Mouse (Mus musculus) spleen, postnatal 36 days (tissue): ENCODE results near the gene Helb.
A peak's percentile ranks its signal among the peaks of the same experiment; 100 is the strongest.

Experiments
- DNase-seq, 2 experiments: peaks; one replicate each; pipeline ENCODE4 v3.0.0; 2022; ENCODE audit warnings: low spot score in 2 of 2, mixed read lengths in 1 of 2

Gene Helb

DNA sequence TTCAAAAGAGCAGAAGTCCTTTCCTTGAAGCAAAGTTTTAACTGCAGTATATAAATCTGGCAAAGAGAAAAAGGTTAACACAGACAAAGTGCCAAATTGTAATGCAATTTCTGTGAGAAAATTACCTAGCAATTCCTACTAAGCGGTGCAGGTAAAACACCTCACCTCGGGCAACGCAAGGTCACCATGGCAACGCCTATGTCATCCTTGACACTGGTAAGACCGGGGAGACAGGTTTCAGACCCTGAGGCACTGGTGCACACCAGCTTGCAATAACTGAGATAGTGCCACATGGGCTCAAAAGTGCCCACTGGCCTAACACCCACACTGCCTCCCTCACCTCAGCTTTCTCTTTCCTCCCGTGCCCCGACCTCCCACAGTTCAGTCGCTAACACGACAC is 17.7 kb downstream of the Helb start:
- DNase-seq, result no peak

DNA sequence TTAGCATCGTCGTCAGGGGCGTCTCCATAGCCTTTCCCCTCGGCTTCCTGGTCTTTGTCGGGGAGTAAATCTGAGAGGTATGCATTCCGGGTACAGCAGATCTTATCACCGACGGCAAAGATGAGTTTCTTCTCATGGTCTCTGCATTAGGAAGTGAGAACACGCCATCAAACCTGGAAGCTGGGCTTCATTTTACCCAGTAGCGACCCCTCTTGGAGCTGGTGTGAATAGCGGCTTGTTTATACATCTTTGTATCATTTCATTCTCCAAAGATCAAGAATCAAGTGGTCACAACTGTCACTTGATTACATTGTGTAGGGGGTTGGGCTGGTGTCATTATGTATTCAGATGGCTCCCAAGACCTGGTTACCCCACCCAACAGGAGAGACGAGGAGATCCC is 20.2 kb downstream of the Helb start:
- no peak for DNase-seq

DNA sequence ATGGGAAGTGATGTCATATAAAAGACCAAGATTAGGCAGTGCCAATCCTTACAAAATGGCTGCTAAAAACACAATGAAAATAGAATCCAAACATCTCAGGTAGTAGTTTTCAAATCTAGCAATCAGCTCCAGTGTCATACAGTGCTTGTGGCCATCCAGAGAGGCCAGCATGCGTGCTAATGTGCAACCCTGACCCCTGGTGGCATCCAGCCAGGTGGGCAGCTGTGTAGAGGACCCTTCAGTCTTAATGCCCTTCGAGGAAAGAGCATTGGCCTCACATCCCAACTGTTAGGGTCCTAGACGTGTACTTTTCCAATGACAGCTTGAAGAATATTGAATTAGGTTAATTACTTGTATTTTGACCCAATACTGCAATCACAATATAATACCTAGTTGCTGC is 34.9 kb downstream of the Helb start:
- DNase-seq, result no peak

DNA sequence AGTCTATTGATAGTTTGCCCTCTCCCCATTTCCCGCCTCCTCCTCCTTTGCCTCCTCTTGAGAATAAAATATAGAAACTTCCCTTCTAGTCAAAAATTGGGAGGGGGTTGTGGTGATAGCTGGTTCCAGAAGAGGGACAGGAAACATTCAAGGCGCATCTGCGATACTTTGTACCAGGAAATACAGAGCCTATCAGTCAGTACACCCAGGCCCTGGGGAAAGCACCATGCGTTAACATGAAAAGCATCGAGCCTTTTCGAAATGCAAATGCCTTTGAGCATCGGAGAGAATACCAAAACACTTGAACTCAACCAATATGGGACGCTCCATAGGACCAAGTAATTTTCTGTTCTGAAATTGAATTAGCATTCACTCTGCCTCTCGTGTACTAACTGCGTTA is 46.5 kb downstream of the Helb start:
- DNase-seq, result no peak

DNA sequence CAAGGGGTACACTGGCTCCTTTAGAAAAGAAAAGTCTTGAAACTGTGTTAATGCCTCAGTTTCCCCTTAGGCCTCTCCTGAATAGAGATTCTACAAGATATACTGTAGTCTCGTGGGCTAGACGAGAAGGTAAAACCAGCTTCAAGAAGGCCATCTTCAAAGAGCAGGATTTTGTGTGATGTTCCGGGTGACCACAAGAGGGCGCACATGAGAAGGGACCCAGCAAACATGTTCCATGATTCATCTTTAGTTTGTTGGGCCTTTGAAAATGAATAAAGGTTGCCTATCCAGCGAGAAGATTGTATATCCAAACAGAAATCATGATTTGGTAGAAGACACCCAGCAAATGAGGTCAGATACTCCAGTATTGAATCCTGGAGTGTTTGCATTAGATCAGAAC is 48.4 kb downstream of the Helb start:
- DNase-seq, result peak; percentile 14 to 16

DNA sequence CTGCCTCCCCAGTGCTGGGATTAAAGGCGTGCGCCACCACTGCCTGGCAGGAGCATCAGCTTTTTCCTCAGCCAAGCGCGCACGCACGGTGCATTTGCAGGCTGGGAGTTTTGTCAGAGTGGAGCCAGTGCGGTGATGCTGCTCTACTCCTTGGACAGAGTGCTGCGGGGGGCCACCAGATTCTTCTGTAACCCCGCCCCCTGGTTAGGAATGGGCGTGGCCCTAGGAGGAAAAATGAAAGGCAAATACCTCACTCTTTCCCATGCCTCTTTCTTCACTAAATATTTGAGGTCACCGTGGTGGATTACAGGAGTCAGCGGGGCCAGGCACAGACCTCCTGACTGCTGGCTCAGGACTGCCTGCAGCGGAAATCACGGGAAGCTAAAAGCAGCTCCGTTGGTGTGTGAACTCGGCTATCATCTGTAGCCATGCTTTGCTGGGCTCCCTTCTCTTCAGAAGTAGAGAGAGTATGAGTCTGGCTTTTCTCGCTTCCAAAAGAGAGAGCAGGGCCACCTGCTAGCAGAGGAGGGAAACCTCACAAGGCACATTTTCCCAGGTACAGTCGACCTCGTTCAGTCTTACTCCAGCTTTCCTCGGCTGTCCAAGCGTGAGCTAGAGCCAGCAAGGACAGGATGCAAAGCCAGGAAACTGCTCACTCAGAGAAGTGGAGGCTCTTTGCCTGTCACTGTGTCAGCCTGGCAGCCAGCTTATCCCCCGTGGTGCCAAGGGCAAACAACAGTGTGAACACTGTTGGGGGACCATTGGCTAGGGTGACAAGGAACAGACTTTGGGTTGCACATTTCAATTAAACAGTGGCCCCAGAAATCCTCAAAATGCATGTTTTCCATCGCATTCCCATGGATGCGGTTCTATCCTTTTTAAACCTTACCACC is 51.3 kb downstream of the Helb start:
- no peak for DNase-seq

DNA sequence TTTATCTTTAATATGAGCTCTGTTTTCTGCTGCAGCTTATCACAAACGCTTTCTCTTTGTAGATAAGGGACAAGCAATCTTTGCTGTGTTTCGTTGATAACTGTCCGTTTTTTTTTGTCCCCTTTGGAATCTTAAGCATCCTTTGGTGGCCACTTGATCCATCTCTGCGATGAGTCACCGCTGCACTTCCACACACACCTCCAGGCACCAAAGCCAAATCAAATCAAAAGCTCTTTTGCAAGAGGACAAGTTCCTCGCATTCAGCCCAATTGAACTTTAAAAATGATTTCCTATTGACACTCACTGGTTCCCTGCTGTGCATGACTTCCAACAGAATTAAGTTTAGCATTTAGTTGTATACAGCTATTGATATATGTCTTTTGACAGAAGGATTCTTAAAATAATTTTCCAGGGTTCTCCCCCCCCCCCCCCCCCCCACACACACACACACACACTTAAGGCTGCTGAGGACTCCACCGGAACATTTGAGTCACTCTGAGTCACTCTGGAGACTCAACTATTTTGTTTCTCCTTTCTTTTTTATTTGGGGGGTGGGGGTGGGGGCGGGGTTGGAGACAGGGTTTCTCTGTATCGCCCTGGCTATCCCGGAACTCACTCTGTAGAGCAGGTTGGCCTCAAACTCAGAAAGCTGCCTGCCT is 52.1 kb downstream of the Helb start:
- no peak for DNase-seq

DNA sequence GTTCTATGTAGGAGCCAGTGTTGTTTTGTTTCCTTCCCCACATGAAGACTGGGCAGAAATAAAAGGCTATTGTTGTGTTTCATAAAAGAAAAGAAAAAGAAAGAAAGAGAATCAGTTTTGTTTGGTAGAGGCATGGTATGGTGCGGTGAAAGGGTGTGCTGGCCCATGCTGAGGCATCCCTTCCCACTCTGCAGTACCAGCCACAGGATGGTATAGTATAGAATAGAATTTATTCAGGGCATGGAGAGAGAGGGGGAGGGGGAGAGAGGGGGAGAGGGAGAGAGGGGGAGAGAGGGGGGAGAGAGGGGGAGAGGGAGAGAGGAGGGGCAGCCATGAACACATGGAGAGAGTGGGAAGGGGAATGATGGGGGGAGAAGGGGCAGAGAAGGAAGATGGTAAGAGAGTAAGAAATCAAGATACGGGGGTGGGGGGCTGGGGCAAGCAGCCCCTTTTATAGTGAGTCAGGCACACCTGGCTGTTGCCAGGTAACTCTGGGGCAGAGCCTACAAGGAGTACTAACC is 68.0 kb downstream of the Helb start:
- no peak for DNase-seq

DNA sequence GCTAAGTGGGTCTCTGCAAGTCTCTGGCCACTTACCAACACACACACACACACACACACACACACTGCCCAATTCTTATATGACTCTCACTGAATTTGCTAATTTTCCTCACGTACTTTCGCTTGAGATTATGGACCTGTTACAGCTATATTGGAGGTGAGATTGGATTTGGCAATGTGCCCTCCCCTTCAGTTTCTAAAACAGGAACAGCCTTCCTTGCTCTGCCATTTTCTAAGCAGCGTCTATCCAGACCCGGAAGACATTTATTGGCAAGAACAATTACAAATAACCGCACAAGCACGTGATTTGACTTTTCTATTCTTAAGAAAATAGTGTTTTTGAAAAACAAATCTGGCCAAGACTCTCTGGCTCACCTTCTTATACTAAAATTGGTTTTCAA is 68.5 kb downstream of the Helb start:
- DNase-seq, result no peak

DNA sequence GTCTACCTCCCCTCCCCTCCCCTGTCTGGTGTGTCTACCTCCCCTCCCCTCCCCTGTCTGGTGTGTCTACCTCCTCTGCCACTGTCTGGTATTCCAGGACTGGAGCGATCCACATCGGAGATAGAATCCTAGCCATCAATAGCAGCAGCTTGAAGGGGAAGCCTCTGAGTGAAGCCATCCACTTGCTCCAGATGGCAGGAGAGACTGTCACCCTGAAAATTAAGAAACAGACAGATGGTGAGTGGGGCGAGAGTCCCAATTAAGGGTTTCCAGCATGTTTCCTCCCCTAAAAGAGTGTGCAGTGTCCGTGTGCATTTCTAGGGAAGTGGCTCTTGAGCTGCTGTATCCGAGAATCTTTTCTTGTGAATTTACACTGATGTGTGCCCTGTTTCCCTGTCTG is 74.6 kb downstream of the Helb start:
- DNase-seq, result no peak

DNA sequence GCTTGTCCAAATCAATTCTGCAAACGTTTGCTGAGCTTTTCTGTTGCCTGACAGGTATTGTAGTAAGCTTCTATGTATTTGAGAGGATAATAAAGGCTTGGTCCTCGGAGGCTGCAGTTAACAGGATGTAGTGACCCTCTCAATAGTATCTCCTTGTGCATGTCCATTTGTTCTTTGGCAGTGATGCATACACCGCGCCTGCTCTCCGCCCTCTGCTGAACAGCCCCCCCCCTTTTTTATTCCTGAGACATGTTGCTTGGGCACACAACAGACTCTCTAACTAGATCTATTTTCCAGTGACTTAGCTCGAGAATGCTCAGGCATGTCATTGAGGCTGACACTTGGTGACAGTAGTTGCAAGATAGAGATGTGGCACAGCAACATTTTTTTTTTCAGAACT is 77.0 kb downstream of the Helb start:
- no peak for DNase-seq

DNA sequence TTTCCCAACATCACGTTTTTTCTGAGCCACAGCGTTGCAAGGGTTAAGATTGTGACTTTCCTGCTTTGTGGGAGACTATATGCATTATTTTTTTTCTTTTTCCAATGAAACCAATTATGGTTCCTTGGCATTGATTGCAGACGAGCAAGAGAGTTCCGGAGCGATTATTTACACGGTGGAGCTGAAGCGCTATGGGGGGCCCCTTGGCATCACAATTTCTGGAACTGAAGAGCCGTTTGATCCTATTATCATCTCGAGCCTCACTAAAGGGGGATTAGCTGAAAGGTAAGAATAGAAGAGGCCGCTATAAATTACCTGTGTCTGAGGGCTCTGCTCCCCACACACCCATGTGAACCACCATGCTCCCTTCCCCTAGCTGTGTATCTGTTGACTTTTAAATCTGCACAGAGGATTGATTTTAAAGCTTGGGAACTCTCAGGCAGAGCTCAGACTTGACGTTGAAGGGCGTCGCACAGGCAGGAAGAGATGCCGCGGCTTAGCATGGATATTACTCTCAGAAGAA is 77.5 kb downstream of the Helb start:
- no peak for DNase-seq

DNA sequence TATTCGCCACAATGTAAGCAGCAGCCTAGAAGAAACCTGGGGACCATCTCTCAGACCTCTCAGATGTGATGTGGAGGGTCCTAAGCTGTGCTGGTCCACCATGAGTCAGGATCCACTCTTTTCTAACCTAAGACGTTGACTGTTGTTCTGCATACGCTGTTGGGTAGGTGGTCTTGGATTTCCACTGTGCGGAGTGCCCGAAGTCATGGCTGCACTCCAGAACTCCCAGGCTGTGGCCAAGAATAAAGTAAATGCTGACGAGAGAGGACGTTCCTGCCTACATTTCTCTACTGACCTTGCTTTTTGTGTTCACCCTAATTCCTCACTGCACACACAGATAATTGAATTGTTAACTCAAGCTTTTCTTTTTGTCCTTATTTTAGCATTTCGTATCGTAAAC is 78.9 kb downstream of the Helb start:
- no peak for DNase-seq
